Mouse (Mus musculus): ENCODE measurements around the gene Csnk1g2. TPM values are rescaled to one million over a fixed set of nuclear protein-coding genes. Genes with fewer than 3 reads are reported as not detected.

Gene Csnk1g2
- total RNA-seq, 4 experiments from 2014 or later, result 214 to 250 (median 240) TPM

DNA sequence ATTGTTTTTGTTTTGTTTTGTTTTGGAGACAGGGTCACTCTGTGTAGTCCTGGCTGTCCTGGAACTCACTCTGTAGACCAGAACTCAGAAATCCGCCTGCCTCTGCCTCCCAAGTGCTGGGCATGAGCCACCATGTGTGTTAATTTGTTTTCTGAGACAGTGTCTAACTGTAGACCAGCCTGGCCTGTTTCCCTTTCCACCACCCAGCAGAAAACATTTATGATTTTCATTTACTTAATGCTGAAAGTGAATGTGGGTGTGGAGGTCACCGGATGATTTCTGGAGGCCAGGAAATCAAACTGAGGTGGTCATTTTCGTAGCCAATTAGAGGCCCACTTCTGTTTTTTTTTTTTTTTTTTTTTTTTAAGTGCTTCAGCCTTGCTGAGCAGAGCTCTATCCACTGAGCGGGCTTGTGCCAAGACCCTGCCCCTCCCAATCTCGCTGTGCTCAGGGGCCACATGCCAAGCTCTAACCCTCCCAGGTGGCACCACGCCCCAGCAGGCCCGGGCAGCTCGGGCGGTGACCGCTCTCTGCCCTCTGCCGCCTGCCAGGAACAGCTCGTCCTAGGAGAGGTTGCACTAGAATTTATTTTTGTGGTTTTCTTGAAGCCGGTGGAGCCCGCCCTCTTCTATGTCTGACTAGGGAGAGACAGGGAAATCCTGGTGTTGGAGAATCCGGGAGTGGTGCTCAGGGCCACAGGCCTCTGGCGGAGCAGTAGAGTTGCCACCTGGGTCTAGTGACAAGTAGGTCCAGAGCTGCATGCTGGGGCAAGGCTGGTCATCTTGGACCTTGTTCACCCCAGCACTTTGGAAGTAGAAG, 41.8 kb downstream of the Csnk1g2 start:
- DNase-seq (ENCODE audit: low spot score in 2 of 2), result no peak

DNA sequence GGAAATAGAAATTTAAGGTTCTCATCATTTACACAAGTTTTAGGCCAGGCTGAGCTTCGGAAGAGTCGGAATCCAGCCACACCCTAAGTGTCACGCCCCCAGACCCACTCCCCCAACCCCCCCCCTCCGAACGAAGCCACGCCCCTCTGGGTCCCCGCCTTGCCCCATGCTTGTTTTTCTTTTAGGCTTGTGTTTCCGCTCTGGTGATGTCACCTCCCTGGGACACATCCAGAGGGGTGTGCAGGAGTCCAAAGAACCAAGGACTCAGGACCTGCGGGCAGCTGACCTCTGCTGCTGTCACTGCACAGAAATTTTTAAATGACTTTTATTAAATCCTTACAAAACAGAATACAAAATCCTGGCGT, 42.4 kb downstream of the Csnk1g2 start:
- DNase-seq (ENCODE audit: low spot score in 2 of 2), result no peak

DNA sequence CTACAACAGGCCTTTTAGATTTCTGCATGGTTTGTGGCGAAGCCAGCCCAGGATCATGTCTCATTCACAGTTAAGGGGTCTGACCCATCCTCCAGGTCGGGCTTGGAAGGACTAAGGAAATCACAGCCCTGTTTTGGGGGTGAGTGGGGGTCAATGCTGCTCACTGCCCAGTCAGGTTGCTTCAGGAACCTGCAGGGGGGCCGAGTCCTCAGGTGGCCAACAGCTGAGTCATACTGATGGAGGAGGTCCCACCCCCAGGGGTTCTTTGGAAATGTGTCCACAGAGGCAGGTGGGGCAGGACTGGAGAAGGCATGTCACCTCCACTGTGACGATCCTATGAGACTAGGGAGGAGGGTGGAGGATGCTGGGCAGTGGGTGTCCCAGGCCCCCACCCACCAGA, 42.8 kb downstream of the Csnk1g2 start:
- DNase-seq (ENCODE audit: low spot score in 2 of 2), result no peak

DNA sequence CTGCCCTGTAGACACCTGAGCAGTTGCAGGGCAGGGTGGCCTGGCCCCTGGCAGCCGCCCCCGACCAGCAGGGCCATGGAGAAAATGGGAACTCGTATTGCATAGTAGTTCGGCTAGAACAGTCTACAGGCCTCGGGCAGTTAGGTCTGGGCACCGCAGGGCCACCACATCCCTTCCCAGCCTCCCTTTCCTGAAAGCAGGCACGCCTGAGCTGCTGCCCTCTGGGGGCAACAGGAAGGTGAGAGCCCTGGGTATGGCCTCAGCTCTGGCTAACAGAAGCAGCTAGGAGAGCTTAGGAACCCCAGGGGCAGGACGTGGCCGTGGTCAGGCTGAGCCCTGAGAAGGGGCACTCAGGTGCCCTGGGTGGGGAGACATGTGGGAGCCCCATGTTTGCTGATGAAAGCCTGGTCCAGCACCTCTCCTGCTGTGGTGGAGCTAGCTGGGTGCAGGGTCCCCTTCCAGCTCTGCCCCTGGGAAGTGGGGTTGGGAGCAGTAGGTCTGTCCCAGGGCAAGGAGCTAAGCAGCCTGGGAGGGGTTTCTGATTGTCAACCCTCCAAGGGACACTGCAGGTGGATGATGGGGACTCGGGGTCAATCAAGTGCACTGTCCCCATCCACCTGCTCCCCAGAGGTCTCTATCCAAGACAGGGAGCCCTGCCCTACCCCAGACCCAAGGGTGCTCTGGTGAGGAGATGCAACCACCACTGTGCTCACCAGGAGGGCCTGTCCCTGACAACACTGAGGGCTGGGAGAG, 43.5 kb downstream of the Csnk1g2 start:
- no peak for DNase-seq (ENCODE audit: low spot score in 2 of 2)

DNA sequence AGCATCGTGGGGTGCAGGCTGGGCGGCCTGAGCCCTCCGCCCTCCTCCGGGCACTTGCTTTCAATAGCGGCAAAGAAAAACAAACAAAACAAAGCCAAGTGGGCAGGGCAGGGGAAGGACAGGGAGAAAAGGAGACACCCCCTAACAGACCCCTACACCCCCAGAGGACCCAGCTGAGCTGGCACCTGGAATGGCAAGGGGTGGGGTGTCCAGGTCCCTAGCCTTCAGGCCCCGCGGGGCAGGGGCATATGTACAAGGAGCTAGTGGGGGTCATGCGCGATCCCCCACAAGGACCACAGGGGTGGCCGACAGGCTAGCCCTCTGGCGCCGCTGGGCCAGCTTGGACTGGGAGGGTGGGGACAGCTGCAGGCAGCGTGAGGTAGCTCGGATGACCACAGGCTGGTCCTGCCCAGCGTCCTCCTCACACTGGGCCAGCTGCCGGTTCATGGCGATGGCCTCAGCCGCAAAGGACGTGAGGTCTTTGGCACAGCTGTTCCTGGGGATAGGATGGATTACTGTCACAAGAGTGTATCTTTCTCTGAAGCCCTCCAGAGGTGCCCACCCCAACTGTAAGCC, 44.3 kb downstream of the Csnk1g2 start:
- no peak for DNase-seq (ENCODE audit: low spot score in 2 of 2)

DNA sequence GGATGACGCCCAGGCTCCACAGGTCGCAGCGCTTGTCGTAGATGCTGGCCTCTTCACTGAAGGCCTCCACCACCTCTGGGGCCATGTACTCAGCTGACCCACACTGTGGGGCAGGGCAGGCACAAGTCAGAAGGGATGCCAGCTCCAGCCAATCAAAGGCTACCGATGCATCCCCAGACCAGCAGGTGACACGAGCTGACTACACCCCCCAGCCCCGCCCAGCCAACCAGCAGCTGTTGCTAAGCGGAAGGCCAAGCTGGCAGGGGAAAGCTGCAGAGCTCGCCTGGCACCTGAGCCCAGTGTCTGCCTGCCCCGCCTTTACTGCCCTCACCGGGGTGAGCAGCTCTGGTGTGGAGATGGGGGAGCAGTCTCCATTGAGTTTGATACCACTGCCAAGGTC, 46.0 kb downstream of the Csnk1g2 start:
- DNase-seq (ENCODE audit: low spot score in 2 of 2), result no peak

DNA sequence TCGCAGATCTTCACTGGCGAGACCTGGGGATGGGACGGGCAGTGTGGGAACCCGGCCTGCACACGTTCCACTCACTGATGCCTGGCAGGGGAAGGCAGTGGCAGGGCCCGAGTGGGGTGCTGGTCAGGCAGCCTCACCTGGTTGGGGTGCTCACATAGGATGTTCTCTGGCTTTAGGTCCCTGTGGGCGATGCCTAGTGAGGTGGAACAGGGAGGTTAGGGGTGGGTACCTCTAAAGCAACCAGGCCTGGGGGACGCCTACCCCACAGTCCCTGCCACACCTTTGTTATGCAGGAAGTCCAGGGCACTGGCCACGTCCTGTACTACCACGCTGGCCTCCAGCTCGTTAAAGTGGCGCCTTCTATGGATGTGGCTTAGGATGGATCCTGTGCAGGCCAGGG, 46.4 kb downstream of the Csnk1g2 start:
- DNase-seq (ENCODE audit: low spot score in 2 of 2), result no peak

DNA sequence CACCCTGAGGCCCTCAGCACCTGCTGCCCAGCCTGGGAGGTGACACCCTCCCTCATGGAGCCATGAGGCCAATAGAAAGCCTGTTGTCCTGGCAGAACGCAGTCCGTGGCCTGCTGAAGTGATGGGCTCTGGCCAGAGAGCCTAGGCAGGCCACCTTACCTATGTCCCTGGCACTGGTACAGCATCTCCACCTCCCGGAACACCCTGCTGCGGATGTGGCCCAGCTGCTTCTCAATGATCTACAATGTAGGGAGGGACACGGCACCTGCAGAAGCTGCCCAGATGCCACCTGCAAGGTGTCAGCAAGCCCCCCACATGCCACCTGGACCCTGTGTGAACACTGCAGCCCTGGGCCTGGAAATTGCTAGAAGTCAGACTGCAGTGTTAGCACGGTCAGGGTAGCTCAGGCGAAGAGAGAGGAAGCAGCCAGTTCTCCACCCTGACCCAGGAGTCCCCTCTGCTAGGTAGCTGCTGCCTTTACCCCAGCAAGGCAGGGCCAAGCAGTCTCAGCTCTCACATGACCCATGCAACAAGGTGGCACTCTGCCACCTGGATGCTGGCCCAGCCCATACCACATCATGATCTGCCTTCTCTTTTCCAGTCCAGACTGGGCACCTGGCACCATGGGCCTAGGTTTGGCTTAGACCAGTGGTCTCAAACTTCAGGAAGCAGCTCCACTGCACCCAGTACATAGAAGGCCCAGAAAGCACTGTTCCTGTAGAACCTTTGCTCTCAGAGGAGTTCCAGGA, 47.3 kb downstream of the Csnk1g2 start:
- DNase-seq (ENCODE audit: low spot score in 2 of 2), result no peak

DNA sequence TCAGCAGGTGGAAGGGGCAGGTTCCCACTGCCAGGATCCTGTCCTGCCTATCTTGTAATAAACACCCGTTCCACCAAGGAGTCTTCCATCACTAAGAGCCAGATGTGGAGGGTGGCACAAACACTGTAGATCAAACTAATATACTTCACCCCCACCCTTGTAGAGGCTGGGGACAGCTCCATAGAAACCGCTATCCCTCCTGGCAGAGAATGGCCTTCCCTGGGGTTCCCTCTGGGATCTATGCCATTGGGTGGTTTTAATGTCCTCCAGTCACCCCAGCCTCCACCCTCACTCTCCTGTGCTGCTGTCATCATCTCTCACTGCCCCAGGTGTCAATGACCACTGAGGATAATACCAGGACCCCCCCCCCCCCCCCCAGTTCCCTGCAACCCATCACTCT, 47.9 kb downstream of the Csnk1g2 start:
- no peak for DNase-seq (ENCODE audit: low spot score in 2 of 2)

DNA sequence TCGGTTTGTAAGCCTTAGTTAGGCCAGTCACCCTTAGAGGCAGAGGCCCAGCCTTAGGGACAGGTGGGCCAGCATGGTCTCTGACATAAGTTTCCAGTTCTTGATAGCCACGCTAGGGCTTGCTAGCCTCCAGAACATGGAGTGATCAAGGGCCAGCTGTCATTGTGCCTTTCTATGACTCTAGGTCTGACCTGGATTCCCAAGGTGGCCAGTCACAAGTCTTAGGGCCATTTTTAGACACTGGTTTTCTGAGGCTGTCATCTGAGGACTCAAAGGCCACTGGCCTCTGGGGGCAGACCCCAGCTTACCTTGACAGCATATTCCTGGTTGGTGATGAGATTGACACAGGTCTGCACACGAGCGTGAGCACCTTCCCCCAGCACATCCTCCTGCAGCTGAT, 48.6 kb downstream of the Csnk1g2 start:
- no peak for DNase-seq (ENCODE audit: low spot score in 2 of 2)

DNA sequence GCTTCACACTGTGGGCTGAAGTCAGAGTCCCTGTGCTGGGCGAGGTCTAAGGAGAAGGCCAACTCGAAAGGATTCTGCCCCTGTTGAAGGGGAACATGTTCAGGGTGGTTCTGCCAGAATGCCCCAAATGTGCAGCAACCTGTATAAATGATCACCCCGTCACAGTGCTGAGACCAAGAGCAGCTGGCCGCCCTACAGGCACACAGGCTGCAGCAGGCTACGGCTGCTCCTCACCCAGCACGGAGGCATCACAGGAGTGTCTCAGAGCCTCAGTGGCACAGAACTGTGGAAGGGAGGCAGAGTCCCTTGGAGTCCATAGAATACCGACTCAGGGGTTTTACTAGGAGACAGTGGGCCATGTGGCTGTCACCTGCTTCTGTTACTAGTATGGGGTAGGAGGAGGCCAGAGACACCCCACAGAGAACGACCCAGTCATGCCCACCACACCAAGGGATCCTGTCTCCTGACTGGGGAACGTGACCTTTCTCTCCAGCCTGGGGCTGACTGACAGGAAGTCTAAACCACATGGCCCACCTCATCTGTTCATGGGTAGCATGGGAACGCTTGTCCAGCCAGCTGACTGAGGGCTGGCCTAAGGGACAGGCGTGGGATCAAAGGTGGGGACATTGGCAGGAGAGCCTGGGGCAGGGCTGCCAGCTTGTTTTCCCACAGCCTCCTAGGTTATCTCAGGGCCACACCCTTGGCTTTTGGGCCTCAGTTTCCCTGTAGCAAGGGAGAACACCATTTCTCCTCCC, 49.5 kb downstream of the Csnk1g2 start:
- DNase-seq (ENCODE audit: low spot score in 2 of 2), result no peak

DNA sequence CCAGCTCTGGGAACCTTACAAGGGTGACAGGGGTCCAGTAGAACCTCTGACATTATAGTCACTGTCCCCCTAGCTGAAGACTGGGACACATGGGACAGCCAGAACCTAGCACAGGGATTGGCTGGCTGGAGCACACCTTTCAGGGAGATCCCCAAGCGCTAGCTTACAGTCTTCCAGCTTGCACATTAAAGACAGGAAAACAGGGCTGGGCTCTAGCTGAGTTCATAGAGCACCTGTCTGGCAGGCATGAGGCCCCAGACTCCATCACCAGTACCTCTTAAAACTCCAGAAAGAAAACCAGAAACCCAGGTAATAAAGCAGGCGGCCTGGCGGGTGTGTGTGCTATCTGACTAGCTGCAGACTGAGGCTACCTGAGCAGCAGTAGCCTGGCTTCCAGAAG, 51.1 kb downstream of the Csnk1g2 start:
- no peak for DNase-seq (ENCODE audit: low spot score in 2 of 2)

DNA sequence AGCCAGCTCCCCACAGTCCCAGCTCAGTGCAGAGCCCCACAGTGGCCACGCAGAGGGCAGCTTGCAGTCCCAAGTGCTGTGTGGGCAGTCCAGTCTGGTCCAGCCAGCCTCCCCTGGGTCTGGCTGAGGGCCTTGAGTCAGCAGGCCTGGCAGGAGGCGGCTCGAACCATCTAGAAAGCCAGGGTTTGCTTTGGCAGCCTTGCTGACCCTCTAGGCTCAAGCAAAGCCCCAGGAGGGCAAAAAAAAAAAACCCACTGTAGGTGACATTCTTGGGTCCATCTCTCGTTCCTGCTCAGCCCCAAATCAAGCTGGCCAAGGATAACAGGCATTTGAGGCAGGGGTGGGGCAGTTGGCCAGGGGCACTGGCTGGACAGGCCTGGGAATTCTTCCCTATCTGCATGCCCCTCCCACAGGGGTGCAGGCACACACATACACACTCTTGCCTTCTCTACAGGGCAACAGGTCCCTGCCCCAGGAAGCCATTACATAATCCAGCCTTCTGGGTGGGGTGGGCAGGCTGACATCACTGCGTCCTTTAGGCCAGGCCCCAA, 51.6 kb downstream of the Csnk1g2 start:
- no peak for DNase-seq (ENCODE audit: low spot score in 2 of 2)

DNA sequence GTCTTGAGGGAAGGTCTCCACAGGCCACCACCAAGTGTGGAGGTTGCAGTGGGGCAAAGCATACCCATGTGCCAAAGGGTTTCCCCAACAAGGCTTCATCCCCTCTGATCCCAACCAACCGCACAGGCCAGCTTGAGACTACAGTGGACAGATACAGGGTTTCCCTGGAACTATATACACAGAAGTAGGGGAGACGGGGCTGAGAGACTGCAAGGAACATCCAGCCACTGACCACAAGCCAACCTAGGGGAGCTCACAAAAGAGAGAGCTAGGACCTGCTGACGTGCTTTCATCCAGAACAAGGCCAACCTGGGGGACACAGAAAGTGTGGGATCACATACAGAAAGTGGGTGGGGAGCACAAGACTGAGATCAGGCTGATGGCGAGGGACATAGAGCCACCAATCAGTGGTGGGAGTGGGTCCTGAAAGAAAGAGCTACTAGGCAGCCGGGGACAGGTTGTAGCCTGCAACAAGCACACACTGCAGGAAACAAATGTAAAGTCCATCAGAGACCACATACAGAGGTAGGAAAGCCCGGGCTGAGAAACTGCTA, 52.3 kb downstream of the Csnk1g2 start:
- no peak for DNase-seq (ENCODE audit: low spot score in 2 of 2)

DNA sequence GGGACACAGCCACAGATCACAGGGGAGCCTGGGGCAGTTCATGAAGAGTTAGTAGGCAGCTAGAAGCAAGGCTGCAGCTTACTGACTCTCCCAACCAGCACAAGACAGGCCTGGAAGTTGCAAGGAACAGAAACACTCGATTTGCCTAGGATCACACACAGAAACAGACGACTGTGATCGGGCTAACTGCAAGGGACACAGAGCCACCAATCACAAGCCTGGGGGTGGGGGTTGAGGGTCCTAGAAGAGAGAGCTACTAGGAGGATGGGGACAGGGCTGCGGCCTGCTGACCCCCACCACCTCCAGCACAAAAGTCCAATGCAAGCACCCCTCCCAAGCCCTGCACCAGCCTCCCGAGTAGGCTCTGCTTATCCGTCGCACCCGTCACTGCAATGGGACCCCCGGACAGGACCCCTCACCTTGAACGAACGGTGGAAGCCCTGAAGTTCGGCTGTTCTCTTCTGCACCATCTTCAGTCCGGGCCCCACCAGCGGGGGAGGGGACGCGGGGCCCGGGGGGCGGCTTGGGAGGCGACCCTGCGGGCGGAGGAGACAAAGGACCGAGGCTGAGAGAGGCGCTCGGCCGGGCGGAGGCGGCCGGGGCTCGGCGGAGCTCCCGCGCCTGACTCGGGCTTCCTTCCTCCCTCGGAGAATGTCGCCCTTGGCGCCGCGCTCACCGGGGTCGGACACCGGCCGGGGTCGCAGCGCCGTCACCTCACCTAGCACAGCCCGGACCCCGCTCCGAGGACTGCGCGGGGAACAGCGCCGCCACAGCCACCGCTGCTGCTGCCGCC, 53.0 kb downstream of the Csnk1g2 start:
- DNase-seq (ENCODE audit: low spot score in 2 of 2), result no peak

DNA sequence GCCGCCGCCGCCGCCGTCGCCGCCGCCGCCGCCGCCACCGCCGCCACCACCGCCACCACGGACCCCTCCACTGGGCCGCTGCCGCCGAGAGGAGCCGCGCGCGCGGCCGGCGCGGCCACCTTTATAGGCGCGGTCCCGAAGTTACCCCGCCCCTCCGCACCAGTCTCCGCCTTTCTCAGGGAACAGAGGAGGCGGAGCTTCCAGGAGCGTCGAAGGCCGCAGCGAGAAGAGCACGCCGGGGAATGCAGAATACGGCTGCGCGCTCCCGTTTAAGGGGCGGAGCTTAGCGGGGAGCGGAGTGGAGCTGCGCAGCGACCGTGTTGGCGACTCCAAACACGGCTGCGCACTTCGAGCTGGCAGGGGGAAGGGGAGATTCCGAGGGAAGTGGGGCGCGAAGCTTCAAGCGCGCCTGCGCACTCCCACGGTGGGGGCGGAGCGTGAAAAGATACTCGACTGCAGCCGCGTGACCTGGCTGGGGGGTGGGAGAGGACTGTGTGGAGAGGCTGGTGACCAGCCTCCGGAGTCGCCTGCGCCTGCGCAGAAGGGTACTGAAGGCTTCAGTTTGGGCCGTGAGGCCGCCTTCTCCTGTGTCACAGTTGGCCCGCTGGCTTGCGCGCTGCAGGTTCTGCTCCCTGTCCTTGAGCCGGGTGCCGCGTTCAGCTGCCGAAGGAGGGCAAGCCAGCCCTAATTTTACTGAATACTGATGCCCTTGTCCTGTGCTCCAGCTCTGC, 53.7 kb downstream of the Csnk1g2 start:
- peak; percentile 96 to 99 for DNase-seq (ENCODE audit: low spot score in 2 of 2)

DNA sequence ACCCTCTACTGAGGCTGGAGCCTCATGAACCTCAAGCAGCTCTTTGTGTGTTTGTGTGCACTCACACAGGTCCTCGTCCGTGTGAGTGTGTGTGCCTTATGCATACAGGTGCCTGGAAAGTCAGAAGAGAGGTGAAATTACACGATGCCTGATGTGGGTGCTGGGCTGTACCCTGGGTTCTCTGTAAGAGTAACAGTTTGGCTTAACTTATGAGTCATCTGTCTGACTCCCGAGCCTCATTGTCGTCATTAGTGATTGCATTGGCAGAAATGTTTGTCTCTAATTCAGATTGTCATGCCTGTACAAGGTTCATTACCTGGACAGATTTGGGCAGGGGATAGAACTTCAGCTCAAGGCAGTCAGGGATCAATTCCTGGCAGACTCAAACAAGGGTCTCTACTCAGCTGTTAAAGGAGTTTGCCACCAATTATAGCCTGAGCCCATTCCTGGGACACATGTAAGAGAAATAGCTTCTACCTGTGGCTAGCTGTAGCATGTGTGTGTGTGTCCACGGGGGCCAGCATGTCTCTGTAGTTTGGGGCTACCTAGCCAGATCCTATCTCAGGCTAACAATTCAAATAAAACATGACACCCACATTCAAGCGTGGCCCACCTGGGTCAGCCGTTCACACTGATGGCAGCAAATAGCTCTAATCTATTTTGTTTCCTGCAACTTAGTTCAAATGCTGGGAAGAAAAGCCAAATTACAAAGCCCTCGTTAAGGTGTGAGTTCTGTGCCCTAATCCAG, 54.7 kb downstream of the Csnk1g2 start:
- DNase-seq (ENCODE audit: low spot score in 2 of 2), result no peak

DNA sequence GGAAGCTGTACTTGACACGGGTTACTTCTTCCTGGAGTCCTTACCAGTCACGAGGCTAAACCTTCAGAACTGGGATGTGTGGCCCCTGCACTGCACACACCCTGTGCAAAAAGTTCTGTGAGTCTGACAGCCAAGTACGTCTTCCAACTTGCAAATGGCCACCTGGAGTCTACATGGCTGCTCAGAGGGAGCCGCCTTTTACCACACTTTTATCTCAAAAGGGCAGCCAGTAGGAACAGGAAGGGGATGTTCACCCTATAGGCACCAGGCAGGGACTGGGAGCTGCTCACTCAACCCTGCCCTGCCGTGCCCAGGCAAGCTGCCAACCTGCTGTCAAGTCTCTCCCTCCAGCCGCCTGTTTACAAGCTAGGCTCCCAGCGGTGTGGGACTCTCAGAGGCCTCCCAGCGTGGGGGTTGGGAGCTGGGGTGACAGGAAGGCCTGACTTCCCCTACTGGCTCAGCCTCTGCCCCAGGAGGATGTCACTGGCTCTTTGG, 55.4 kb downstream of the Csnk1g2 start, which contains the start of gene Mknk2:
Gene Mknk2, minus strand, starts transcription at position 171 of the 495 bp plus-strand sequence.
- peak; percentile 55 to 81 for DNase-seq (ENCODE audit: low spot score in 2 of 2)
